Mouse (Mus musculus) liver, postnatal 0 days (tissue): ENCODE data around the gene Bcl2l11. TPM values are rescaled to one million over a fixed set of nuclear protein-coding genes. Genes with fewer than 3 reads are reported as not detected.

Experiments used
- ATAC-seq: fragments of 200-750 bp; cut with Nextera tagmentation; 2 replicates; pipeline ENCODE4 v1.8.0; 2017; ENCODE audit warnings: mild to moderate bottlenecking, moderate library complexity
- DNase-seq: peaks from one replicate; pipeline ENCODE4 v3.0.0-alpha.2; 2016
- H3K27ac ChIP-seq: fragments of 300-500 bp; sonication (generic); 2 replicates; pipeline ENCODE4 v1.5.1; 2014; ENCODE audit warnings: antibody characterized with exemption, moderate library complexity, mild to moderate bottlenecking, low read depth
- H3K27me3 ChIP-seq: fragments of 300-500 bp; sonication (generic); 2 replicates; pipeline ENCODE4 v1.6.1; 2014; ENCODE audit warnings: low read length, control low read depth, mixed read lengths; ENCODE audit not compliant: insufficient read depth
- H3K36me3 ChIP-seq: fragments of 300-500 bp; sonication (generic); replicated peaks from 2 replicates; pipeline ENCODE4 v1.6.1; 2014; ENCODE audit warnings: mild to moderate bottlenecking, control low read depth, low read length, moderate library complexity, mixed read lengths; ENCODE audit not compliant: insufficient read depth
- H3K4me1 ChIP-seq: fragments of 300-500 bp; sonication (generic); 2 replicates; pipeline ENCODE4 v1.6.1; 2014; ENCODE audit warnings: antibody characterized with exemption, mild to moderate bottlenecking, control low read depth; ENCODE audit not compliant: insufficient read depth
- H3K4me2 ChIP-seq: fragments of 300-500 bp; sonication (generic); 2 replicates; pipeline ENCODE4 v1.6.1; 2014; ENCODE audit warnings: low read depth, mild to moderate bottlenecking, low read length, moderate library complexity, mixed read lengths
- H3K4me3 ChIP-seq: fragments of 300-500 bp; sonication (generic); 2 replicates; pipeline ENCODE4 v1.5.1; 2014; ENCODE audit warnings: low read depth, low read length
- H3K9ac ChIP-seq: fragments of 300-500 bp; sonication (generic); replicated peaks from 2 replicates; pipeline ENCODE4 v1.6.1; 2014; ENCODE audit warnings: mild to moderate bottlenecking, moderate library complexity
- H3K9me3 ChIP-seq: fragments of 300-500 bp; sonication (generic); 2 replicates; pipeline ENCODE4 v1.6.1; 2016; ENCODE audit warnings: mild to moderate bottlenecking, control low read depth, low read length, mixed read lengths
- CTCF ChIP-seq: sonication (generic); IDR thresholded peaks from 2 replicates; pipeline ENCODE4 v1.5.1; 2016; ENCODE audit warnings: antibody characterized with exemption, low read depth
- EP300 ChIP-seq: IDR thresholded peaks from 2 replicates; pipeline ENCODE4 v1.6.1; 2016; ENCODE audit warnings: antibody characterized with exemption, low read depth, mild to moderate bottlenecking
- WGBS: fragments of 180-500 bp; shearing (Covaris S2); extraction: QIAGEN DNeasy Blood & Tissue Kit; methylation state at CpG from one replicate; pipeline ENCODE4 v1.1.7; 2014; ENCODE audit not compliant: insufficient replicate concordance; 5-methylcytosine and 5-hydroxymethylcytosine counted together
- polyA plus RNA-seq: library from polyadenylated mRNA; unstranded; fragments of >200 nt; fragmentation: Nextera tagmentation; extraction: Ambion mirVana; gene quantifications from 2 replicates; pipeline ENCODE4 v1.2.1, GENCODE M21; 2015

The Bcl2l11 gene
- polyA plus RNA-seq, 1 experiment from 2014 or later: 6.5 TPM

GRCm38 (mm10) chr2:128085481-128085880, 40.4 kb upstream of the Bcl2l11 start:
- Histone ChIP-seq H3K4me3 (no peak overlapping the region), H3K4me1 (peaks cover 10% of the 10 kb centered on the region; the same call in 1 of the 2 replicates), H3K9ac (no peak overlapping the region), H3K36me3 (no peaks in the 10 kb centered on the region), H3K4me2 (no peak overlapping the region), H3K27ac (no peak overlapping the region), H3K9me3 (no peaks in the 10 kb centered on the region), H3K27me3 (no peaks in the 10 kb centered on the region)
- DNase-seq (no peak), ATAC-seq (no peak)
- WGBS: 47% methylated on average over 1 of the region's 1 CpGs
- TF ChIP-seq CTCF (no peak), EP300 (peak; percentile 48; the same call in 1 of the 2 replicates)

DNA sequence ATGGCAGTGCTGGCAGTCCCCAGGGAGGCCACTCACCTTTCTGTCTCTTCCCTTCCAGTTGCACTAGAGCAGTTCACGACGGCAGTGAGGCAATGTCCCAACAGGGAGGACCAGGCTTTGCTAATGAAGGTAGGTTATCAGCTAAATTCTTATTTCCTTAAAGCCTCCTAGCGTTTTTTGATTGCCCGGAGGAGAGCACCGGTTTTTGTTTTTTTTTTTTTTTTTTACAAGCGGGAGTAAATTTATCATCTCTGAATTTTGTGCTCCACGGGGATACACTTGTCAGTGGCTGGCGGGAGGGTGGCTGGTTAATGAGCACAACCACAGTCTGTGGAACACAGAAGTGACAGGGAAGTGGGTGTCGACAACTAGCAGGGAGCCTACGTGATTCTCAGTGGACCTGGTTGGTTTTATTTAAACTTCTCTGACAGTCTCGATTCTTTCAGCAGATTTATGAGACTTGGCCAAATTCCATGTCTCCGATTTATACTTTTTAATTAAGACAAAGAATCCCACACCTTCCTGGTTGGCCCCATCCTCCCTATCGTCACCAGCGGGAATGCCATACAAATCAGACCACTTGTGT, 39.4 kb upstream of the Bcl2l11 start:
- TF ChIP-seq EP300: no peak
- no peak for TF ChIP-seq CTCF
- Histone ChIP-seq H3K27me3 (no peaks in the 10 kb centered on the region), H3K36me3 (no peaks in the 10 kb centered on the region), H3K4me3 (no peak overlapping the region), H3K27ac (no peak overlapping the region), H3K9me3 (no peaks in the 10 kb centered on the region), H3K4me2 (no peak overlapping the region), H3K9ac (no peak overlapping the region), H3K4me1 (peaks cover 10% of the 10 kb centered on the region)
- WGBS: 54% methylated on average over 14 of the region's 14 CpGs
- ATAC-seq (no peak), DNase-seq (no peak)

GRCm38 (mm10) chr2:128086996-128087526, 38.8 kb upstream of the Bcl2l11 start:
- Histone ChIP-seq H3K9ac (no peak overlapping the region), H3K27me3 (no peaks in the 10 kb centered on the region), H3K4me1 (peaks cover 13% of the 10 kb centered on the region), H3K4me2 (no peak overlapping the region), H3K27ac (no peak overlapping the region), H3K4me3 (no peak overlapping the region), H3K9me3 (no peaks in the 10 kb centered on the region), H3K36me3 (no peaks in the 10 kb centered on the region)
- ATAC-seq: no peak
- WGBS: 67% methylated on average over 7 of the region's 7 CpGs
- no peak for DNase-seq
- TF ChIP-seq EP300 (no peak), CTCF (no peak)

- 81% methylated on average over 8 of the region's 8 CpGs for WGBS
- no peaks in the 10 kb centered on the region for H3K9me3 ChIP-seq
- no peaks in the 10 kb centered on the region for H3K36me3 ChIP-seq
- H3K4me1 ChIP-seq: peaks cover 9% of the 10 kb centered on the region; the same call in 1 of the 2 replicates
- no peak overlapping the region for H3K4me3 ChIP-seq
- DNase-seq (no peak), ATAC-seq (no peak)
- H3K27me3 ChIP-seq: no peaks in the 10 kb centered on the region
- TF ChIP-seq CTCF (no peak), EP300 (no peak)
- H3K27ac ChIP-seq: no peak overlapping the region
- H3K9ac ChIP-seq: no peak overlapping the region
- no peak overlapping the region for H3K4me2 ChIP-seq
Measured at GRCm38 (mm10) chr2:128087798-128088545, 37.9 kb upstream of the Bcl2l11 start.

GRCm38 (mm10) chr2:128090283-128090885, 35.5 kb upstream of the Bcl2l11 start:
- H3K4me1 ChIP-seq: peaks cover 16% of the 10 kb centered on the region
- ATAC-seq: no peak
- no peak overlapping the region for H3K9ac ChIP-seq
- no peak for DNase-seq
- H3K4me2 ChIP-seq: no peak overlapping the region
- 78% methylated on average over 6 of the region's 6 CpGs for WGBS
- H3K4me3 ChIP-seq: no peak overlapping the region
- no peak overlapping the region for H3K27ac ChIP-seq
- no peaks in the 10 kb centered on the region for H3K9me3 ChIP-seq
- no peak for TF ChIP-seq CTCF
- TF ChIP-seq EP300: no peak
- H3K36me3 ChIP-seq: no peaks in the 10 kb centered on the region
- no peaks in the 10 kb centered on the region for H3K27me3 ChIP-seq
